Mouse (Mus musculus) naive thymus-derived CD4-positive, alpha-beta T cell, adult 2 months (primary cell): ENCODE results near the gene Xrcc5.
A peak's percentile ranks its signal among the peaks of the same experiment; 100 is the strongest.

ENCODE experiments used
- DNase-seq: peaks from one replicate; pipeline ENCODE4 v3.0.0-alpha.2; 2011; ENCODE audit warnings: low read depth

Xrcc5 gene

DNA sequence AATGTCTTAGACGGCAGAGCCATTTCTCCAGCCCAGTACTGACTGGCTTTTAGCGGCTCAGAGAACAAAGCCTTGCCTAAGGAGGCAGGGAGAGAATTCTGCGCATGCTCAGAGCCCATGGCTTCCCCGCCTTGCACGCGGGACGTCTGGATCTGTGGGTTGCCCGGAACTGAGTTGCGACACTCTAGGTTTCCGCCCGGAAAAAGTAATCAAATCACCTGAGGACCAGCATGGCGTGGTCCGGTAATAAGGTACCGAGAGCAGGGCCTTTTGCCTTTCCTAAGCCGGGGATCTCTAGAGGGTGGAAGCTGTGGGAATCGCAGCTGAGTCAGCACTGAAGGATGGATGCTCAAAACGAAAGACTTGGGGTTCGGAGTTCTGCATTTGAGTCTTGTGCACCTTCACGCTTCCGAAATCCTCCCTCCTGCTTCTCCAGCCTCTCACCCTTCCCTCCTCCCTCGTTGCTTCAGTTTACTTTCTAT, at the start of gene Xrcc5:
TSS of gene Xrcc5 (plus strand) at position 105 of the 482 bp plus-strand sequence.
- peak; percentile 97 for DNase-seq

GRCm38 (mm10) chr1:72263099-72263498, 44.1 kb upstream of the Xrcc5 start:
- no peak for DNase-seq

- no peak for DNase-seq
Observed at GRCm38 (mm10) chr1:72278085-72278484, 29.1 kb upstream of the Xrcc5 start.

GRCm38 (mm10) chr1:72282604-72283003, 24.6 kb upstream of the Xrcc5 start:
- DNase-seq: no peak

DNA sequence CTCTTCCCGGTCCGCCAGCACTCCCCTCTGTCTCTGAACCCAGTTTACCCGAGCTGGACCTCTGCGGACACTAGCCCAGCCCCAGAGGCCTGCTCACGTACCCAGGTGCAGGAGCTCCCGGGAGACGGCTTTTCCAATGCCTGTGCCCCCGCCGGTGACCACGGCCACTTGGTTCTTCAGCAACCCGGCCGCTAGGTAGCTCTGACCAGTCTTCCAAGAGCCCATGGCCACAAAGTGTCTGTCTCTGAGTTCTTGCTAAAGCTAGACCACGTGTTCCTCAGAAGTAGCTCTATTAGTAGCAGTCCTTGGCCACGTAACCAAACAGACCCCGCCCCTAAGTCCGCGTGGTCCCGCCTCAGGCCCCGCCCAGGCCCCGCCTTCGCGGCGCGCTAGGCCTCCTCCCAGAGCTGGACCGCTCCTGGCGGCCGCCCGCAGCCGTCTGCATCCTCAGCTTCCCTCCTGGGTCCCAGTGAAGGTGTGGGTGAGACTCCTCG, 23.2 kb upstream of the Xrcc5 start, which contains the start of the genes Pecr and Tmem169:
TSS of gene Pecr (minus strand) at position 323 of the 494 bp plus-strand sequence.
TSS of gene Tmem169 (plus strand) at position 378 of the 494 bp plus-strand sequence.
- DNase-seq: peak; percentile 86

DNA sequence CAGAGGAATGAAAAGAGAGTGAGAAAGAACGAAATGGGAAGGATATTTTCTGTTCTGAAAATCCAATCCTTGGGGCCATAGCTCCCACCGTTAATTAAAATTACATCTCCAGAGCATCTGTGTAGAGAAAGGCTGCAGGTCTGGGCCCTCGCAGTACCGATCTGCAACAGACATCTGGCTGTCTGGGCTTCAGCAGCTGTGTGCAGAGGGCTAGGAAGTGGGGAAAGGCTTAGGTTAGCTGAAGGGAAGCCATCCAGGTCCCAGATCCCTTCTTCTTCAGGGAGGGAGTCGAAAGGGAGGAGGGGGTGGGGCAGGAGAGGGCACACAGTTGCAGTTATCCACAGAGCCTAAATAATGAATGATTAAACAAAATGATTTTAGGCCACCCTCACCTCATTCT, 22.7 kb upstream of the Xrcc5 start:
- no peak for DNase-seq

- DNase-seq: no peak
Observed at GRCm38 (mm10) chr1:72286904-72287303, 20.3 kb upstream of the Xrcc5 start.

DNA sequence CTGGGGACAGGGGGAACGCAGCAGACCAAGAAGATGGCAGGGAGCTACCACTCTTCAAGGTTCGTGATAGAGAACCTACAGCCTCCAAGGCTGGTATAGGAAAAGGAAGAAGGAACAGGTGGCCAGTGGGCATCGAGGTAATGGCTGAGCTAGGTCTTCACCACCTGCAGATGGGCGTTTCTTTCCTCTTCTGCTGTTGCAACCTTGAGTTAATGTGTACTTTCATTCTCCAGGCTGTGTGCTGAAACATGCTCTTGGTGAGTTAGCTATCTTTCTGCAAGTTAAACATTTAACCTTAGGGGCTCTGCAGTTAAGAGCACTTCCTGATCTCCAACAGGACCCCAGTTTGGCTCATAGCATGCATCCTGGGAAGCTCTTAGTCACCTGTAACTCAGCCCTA, 19.3 kb upstream of the Xrcc5 start:
- no peak for DNase-seq

DNA sequence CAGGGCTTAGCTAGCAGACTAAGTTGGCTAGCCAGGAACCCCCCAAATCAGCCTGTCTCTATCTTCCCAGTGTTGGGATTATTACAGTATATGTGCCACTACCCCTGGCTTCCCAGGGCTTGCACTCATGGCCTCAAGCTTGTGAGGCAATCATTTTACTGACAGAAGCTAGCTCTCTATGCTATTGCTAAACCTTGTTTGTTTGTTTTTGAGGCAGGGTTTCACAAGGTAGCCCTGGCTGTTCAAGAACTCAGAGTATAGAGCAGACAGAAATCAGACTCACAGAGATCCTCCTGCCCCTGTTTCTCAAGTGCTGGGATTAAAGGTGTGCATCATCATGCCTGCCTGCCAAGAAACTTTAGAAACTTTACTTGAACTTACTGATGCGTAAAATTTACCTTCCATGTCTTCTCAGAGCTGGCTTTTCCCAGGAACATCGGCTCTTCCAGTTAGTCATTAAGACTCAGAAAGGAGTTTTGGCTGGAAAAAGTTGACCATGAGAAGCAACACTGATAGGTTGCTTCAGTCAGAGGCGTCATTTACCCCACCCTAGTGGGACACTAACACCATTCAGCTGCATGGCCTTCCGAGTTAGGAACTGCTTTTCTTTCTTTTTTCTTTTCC, 18.6 kb upstream of the Xrcc5 start:
- no peak for DNase-seq

DNA sequence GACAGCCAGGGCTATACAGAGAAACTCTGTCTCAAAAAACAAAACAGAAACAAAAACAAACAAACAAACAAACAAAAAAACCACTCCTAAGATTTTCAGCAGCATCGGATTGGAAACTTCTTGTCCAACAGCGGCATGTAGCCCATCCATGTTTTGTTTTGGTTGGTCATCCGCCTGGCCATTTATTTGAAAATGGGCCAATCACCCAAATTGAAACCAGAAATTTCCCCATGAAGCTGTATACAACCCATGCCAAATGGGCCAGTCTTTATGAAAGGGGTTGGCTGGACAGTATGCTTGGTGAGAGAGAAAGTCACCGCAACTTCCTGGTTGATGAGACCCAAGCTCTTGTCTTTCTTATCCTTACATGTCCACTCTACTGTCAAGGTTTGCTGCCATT, 16.3 kb upstream of the Xrcc5 start:
- no peak for DNase-seq

GRCm38 (mm10) chr1:72291421-72291820, 15.8 kb upstream of the Xrcc5 start:
- no peak for DNase-seq

GRCm38 (mm10) chr1:72291925-72292324, 15.3 kb upstream of the Xrcc5 start:
- no peak for DNase-seq

DNA sequence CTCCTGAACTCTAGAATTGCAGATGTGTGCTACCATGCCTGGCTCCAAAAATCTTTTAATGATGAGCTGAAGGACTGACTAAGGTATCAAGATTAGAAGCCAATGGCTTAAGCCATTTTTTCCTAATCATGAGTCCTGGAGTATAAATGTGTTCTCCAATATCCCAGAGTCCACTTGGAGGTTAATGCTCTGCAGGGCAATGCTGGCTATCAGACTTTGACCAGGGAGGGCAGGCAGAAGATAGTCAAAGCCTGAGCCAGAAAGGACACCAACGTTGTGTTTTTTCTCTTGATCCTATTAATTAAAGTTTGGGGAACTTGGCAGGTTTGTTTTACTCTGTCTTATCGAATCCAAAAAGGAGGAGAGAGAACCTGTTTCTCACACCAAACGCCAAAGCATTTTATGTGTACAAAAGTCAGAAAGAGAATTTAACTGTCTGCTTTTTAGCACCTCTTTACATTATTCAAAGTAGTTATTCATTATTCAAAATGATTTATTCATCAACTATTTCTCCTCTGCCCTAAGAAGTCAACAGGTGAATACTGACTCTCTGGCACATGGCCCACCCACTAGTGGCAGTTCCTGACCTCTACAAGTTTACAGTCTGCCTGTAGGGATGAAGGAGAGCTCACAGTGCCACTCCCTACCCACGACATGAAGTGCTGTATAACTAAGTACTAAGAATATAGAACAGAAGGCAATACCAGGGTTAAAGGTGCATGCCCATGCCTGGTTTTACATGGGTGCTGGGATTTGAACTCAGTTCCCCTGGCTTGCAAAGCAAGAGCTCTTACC, 13.2 kb upstream of the Xrcc5 start:
- DNase-seq: no peak

- no peak for DNase-seq
Observed at GRCm38 (mm10) chr1:72295746-72296145, 11.5 kb upstream of the Xrcc5 start.

- no peak for DNase-seq
Observed at GRCm38 (mm10) chr1:72301845-72302244, 5.4 kb upstream of the Xrcc5 start.

GRCm38 (mm10) chr1:72306241-72306640, 980 bp upstream of the Xrcc5 start:
- no peak for DNase-seq

- no peak for DNase-seq
Observed at GRCm38 (mm10) chr1:72306679-72307181, 491 bp upstream of the Xrcc5 start.

DNA sequence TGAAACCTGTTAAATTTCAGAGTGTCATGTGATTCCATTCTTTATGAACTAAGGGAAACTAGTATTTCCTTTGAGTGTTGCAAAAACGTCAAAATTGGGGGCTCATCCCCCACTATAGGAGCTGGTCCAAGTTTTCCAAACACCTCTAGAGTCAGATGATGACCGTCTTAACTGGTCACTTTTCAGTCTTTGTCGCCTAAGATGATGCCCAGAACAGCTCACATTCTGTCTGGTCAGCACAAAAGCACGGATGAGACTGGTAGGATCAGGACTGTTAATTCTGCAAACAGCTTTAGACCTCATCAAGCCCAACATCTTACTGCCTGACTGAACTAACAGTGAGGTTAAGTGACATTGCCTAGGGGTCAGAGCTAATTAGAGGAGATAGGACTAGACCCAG, 1.7 kb downstream of the Xrcc5 start:
- DNase-seq: no peak

- DNase-seq: no peak
Observed at GRCm38 (mm10) chr1:72309744-72310424, 2.7 kb downstream of the Xrcc5 start.

GRCm38 (mm10) chr1:72312701-72313398, 5.6 kb downstream of the Xrcc5 start:
- no peak for DNase-seq

DNA sequence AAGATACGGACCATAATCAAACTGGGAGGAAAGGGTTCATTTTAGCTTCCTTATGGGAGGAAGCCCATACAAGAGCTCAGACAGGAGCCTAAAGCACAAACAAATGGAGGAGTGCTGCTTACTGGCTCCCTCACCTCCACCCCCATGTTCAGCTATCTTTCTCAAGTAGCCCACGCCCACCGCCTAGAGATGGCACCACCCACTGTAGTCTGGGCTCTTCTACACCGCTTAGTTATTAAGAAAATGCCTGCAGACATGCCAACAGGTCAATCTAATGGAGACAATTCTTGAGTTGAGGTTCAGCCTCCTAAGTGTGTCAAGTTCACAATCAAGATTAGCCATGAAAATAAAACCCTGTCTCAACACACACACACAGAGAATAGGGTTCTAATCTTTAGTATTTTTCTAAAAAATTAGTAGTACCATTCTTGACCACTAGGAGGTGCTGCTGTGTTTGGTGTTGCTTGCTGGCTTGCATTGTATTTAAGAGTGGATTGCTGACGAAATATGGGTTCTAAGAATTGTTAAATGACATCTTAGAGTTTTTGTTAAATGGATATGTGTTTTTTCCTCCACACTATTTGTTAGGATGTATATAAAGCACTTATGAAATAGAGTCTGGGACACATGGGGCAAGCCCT, 6.3 kb downstream of the Xrcc5 start:
- DNase-seq: peak; percentile 71
